ENCODE assay signal across 8 mouse cellular contexts in the genomic region with DNA sequence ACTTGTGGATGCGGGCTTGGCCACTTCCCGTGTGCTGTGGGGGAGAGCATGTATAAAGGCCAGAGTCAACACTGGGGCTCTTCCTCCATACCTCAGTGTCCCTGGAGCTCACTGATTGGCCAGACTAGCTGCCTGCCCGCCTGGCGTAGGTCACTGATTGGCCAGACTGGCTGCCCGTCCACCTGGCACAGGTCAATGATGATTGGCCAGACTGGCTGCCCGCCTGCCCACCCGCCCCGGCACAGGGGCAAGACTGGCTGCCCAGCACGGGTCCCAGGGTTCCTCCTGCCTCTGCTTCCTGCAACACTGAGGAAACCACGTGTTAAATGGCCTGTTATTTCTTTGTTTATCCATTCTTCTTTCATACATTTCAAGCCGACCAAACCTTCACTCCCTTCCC.
DNase-seq lines count a peak whose midpoint lies in the region; ATAC-seq lines count a peak whose summit lies in the region.

No protein-coding gene starts in this region.

- no peak overlapping the region for H3K4me3 ChIP-seq in kidney, embryonic 14.5 days (ENCODE audit: low read length)

- H3K27ac ChIP-seq in kidney, embryonic 14.5 days (ENCODE audit: low read depth, low read length): no peak overlapping the region

- no peaks in the 10 kb centered on the region for H3K9me3 ChIP-seq in kidney, embryonic 14.5 days (ENCODE audit: control insufficient read depth, low read length)

- DNase-seq in CD4-positive, CD25-positive, alpha-beta regulatory T cell, adult 2 months (ENCODE audit: low read depth, low spot score): peak; percentile 34
- peak; percentile 58 for DNase-seq in WW6 (ENCODE audit: low read depth, low spot score)
- DNase-seq in heart, adult 11 months: peak; percentile 94
- DNase-seq in lung, postnatal 36 days: peak; percentile 47
- DNase-seq in left cerebral cortex, adult 18-20 months (ENCODE audit: low spot score in 2 of 2): no peak
- no peak for DNase-seq in layer of hippocampus, postnatal 36 days

- 30% methylated on average over 11 of the region's 11 CpGs for WGBS in kidney, embryonic 14.5 days

- ATAC-seq in CD4-positive, CD25-positive, alpha-beta regulatory T cell, adult 4 months: no peak
- ATAC-seq in kidney, embryonic 14.5 days (ENCODE audit: low FRiP score, low TSS enrichment): peak; percentile 72

- H3K27me3 ChIP-seq in kidney, embryonic 14.5 days (ENCODE audit: control insufficient read depth, insufficient read depth, low read length): 0 out of 2 replicates have a peak, but pooled peaks cover 3% of the 10 kb centered on the region

- H3K4me1 ChIP-seq in kidney, embryonic 14.5 days (ENCODE audit: control insufficient read depth, insufficient read depth, low read length): peaks cover 36% of the 10 kb centered on the region

- no peak overlapping the region; the same call in 1 of the 2 replicates for H3K4me2 ChIP-seq in kidney, embryonic 14.5 days (replicated peaks; ENCODE audit: low read depth, low read length)

- no peak overlapping the region for H3K9ac ChIP-seq in kidney, embryonic 14.5 days (ENCODE audit: low read depth, low read length)

- peaks cover 8% of the 10 kb centered on the region; the same call in 1 of the 2 replicates for H3K36me3 ChIP-seq in kidney, embryonic 14.5 days (ENCODE audit: control insufficient read depth, insufficient read depth, low read length)

Comparison
In these comparisons a context has a peak if more than half of its experiments do, and no peak if none do; other contexts are left out.
1. DNase-seq: peak in CD4-positive, CD25-positive, alpha-beta regulatory T cell, adult 2 months (single experiment), WW6 (single experiment), heart, adult 11 months (single experiment) and lung, postnatal 36 days (single experiment); none in left cerebral cortex, adult 18-20 months (0 of 2) and layer of hippocampus, postnatal 36 days (0 of 2).